Mouse (Mus musculus) spleen, postnatal 4 days (tissue): ENCODE measurements at regions not wholly inside any gene's neighbourhood (a gene's known extent, or its start where the extent isn't known, plus 50 kb on each side); places are given as distances from the start of the nearest gene placed in this dataset.

Experiments
- DNase-seq, 2 experiments: peaks; one replicate each; pipeline ENCODE4 v3.0.0; 2022; ENCODE audit warnings: low spot score in 2 of 2

- no peak for DNase-seq
These were observed 285.0 kb downstream of the Rngtt start for GRCm38 (mm10) chr4:33594997-33595657.

GRCm38 (mm10) chr4:33595763-33596162, 285.7 kb downstream of the Rngtt start:
- no peak for DNase-seq

- no peak for DNase-seq
These were observed 289.9 kb downstream of the Rngtt start for GRCm38 (mm10) chr4:33599966-33600365.

GRCm38 (mm10) chr4:33600805-33601204, 290.7 kb downstream of the Rngtt start:
- DNase-seq = no peak

- DNase-seq = no peak
These were observed 294.5 kb downstream of the Rngtt start for GRCm38 (mm10) chr4:33604636-33605035.

- DNase-seq = no peak
These were observed 284.4 kb upstream of the Cnr1 start for GRCm38 (mm10) chr4:33639821-33640575.

GRCm38 (mm10) chr4:33640576-33641255, 283.7 kb upstream of the Cnr1 start:
- DNase-seq = no peak

- DNase-seq = peak in 1 of 2 experiments; percentile 26
These were observed 282.5 kb upstream of the Cnr1 start for GRCm38 (mm10) chr4:33641883-33642282.

GRCm38 (mm10) chr4:33642526-33642925, 281.9 kb upstream of the Cnr1 start:
- DNase-seq = no peak

- DNase-seq = no peak
These were observed 279.2 kb upstream of the Cnr1 start for GRCm38 (mm10) chr4:33645217-33645616.

- DNase-seq = no peak
These were observed 273.1 kb upstream of the Cnr1 start for GRCm38 (mm10) chr4:33651292-33651691.

- no peak for DNase-seq
These were observed 264.6 kb upstream of the Cnr1 start for GRCm38 (mm10) chr4:33659766-33660165.

GRCm38 (mm10) chr4:33660553-33660952, 263.8 kb upstream of the Cnr1 start:
- no peak for DNase-seq

- DNase-seq = no peak
These were observed 262.5 kb upstream of the Cnr1 start for GRCm38 (mm10) chr4:33661862-33662261.

- no peak for DNase-seq
These were observed 261.4 kb upstream of the Cnr1 start for GRCm38 (mm10) chr4:33662965-33663364.

GRCm38 (mm10) chr4:33663616-33664473, 260.5 kb upstream of the Cnr1 start:
- no peak for DNase-seq

- no peak for DNase-seq
These were observed 259.9 kb upstream of the Cnr1 start for GRCm38 (mm10) chr4:33664474-33664822.

- DNase-seq = no peak
These were observed 259.0 kb upstream of the Cnr1 start for GRCm38 (mm10) chr4:33665250-33665873.

GRCm38 (mm10) chr4:33668431-33668830, 256.0 kb upstream of the Cnr1 start:
- DNase-seq = no peak

GRCm38 (mm10) chr4:33675044-33675443, 249.3 kb upstream of the Cnr1 start:
- no peak for DNase-seq

- no peak for DNase-seq
These were observed 245.0 kb upstream of the Cnr1 start for GRCm38 (mm10) chr4:33679351-33679750.
